Comparison of ENCODE assay signal across 12 mouse cellular contexts in the genomic region with DNA sequence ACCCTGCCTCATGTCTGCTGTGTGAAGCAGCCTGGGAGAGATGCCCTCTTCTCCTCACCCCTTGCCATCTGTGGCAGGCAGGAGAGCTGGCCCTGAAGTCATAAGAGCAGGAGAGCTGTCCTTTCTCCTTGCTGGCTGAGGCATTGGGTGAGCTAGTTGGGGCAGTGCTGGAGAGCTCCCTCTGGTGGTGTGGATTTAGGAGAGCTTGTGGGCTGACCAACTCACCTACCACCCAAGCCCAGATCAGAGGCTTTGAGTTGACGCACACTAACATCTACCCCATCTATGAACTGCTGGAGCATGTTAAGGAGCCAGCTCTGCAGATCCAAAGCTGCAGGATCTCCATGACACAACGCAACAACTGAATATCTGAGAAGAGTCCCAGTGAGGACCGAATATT.
DNase-seq lines count a peak whose midpoint lies in the region; ATAC-seq and TF ChIP-seq lines count a peak whose summit lies in the region.
"Had no signal": no experiment of that assay in that cellular context is flagged by ENCODE, and none has a peak within 500 bp of the region (broad histone marks: within the 10 kb centered on the region; RNA-seq: fewer than 3 reads in every experiment).

No protein-coding gene starts in this region.

- TF ChIP-seq POLR2A in cortical plate, adult 2 months (IDR thresholded peaks at IDR 0.05; ENCODE audit: extremely low read depth, insufficient read depth, low read length) = no peak

- no peaks in the 10 kb centered on the region for H3K27me3 ChIP-seq in kidney, embryonic 15.5 days
- H3K27me3 ChIP-seq: heart, embryonic 15.5 days; liver, embryonic 15.5 days had no signal

- no peak overlapping the region for H3K4me2 ChIP-seq in kidney, embryonic 15.5 days
- H3K4me2 ChIP-seq: heart, embryonic 15.5 days; liver, embryonic 15.5 days had no signal

- TF ChIP-seq CTCF in cortical plate, adult 2 months (IDR thresholded peaks at IDR 0.05; ENCODE audit: extremely low read depth, insufficient read depth, low read length) = peak; percentile 23; the same call in 1 of the 2 replicates

- peak; percentile 21 for DNase-seq in adrenal gland, postnatal 10 days
- DNase-seq in adrenal gland, postnatal 25 days = no peak
- peak; percentile 13 for DNase-seq in kidney, adult 9 months
- peak; percentile 11 for DNase-seq in 416B (ENCODE audit: low read depth)
- DNase-seq in ovary, postnatal 14 days (ENCODE audit: low spot score) = no peak
- DNase-seq in cerebellum, postnatal 4 days (ENCODE audit: low spot score in 2 of 2) = no peak
- DNase-seq: B cell, adult 2 months had no signal

- H3K4me3 ChIP-seq in kidney, embryonic 15.5 days (replicated peaks) = no peak overlapping the region
- H3K4me3 ChIP-seq in cortical plate, adult 2 months (ENCODE audit: insufficient read depth, low read length) = no peak overlapping the region
- H3K4me3 ChIP-seq: heart, embryonic 15.5 days; liver, embryonic 15.5 days; midbrain, embryonic 10.5 days had no signal

- H3K9me3 ChIP-seq in kidney, embryonic 15.5 days (replicated peaks) = no peaks in the 10 kb centered on the region
- H3K9me3 ChIP-seq: heart, embryonic 15.5 days; liver, embryonic 15.5 days; midbrain, embryonic 10.5 days had no signal

- ATAC-seq in kidney, embryonic 15.5 days (replicated peaks; ENCODE audit: low FRiP score) = no peak

- 97% methylated on average over 3 of the region's 3 CpGs for WGBS in kidney, embryonic 15.5 days

- H3K36me3 ChIP-seq in kidney, embryonic 15.5 days = no peaks in the 10 kb centered on the region
- H3K36me3 ChIP-seq: heart, embryonic 15.5 days; liver, embryonic 15.5 days; midbrain, embryonic 10.5 days had no signal

- H3K4me1 ChIP-seq in kidney, embryonic 15.5 days = no peaks in the 10 kb centered on the region
- no peaks in the 10 kb centered on the region for H3K4me1 ChIP-seq in cortical plate, adult 2 months (ENCODE audit: control insufficient read depth, insufficient read depth, low read length)
- H3K4me1 ChIP-seq: liver, embryonic 15.5 days had no signal

- H3K9ac ChIP-seq in kidney, embryonic 15.5 days = no peak overlapping the region
- H3K9ac ChIP-seq: heart, embryonic 15.5 days; liver, embryonic 15.5 days had no signal

- no peak overlapping the region for H3K27ac ChIP-seq in kidney, embryonic 15.5 days
- H3K27ac ChIP-seq in cortical plate, adult 2 months (ENCODE audit: insufficient read depth, low read length) = no peak overlapping the region
- H3K27ac ChIP-seq: heart, embryonic 15.5 days; liver, embryonic 15.5 days; midbrain, embryonic 10.5 days had no signal

Comparison
In these comparisons a context has a peak if more than half of its experiments do, and no peak if none do; other contexts are left out.
1. DNase-seq: peak in adrenal gland, postnatal 10 days (single experiment), kidney, adult 9 months (single experiment) and 416B (single experiment); none in adrenal gland, postnatal 25 days (single experiment), ovary, postnatal 14 days (single experiment) and cerebellum, postnatal 4 days (0 of 2).